Mouse (Mus musculus): ENCODE results near the gene Rexo1. TPM values are rescaled to one million over a fixed set of nuclear protein-coding genes. Genes with fewer than 3 reads are reported as not detected.

Rexo1 gene
- 59.5 and 61.4 TPM in 2 replicates for polyA plus RNA-seq (2012; rRNA removed)

GRCm38 (mm10) chr10:80561116-80561944 is at the start of gene Rexo1:
Rexo1 (minus strand) TSS chr10:80561560.

GRCm38 (mm10) chr10:80605721-80606120 is 44.4 kb upstream of the Rexo1 start, which contains the start of gene Gm49322:
Gm49322 (plus strand) TSS chr10:80606021.

GRCm38 (mm10) chr10:80602698-80603325 is 41.5 kb upstream of the Rexo1 start, which contains the start of the genes Scamp4 and Adat3:
Scamp4 (plus strand) TSS chr10:80602872.
Adat3 (plus strand) TSS chr10:80602880.

GRCm38 (mm10) chr10:80589879-80590854 is 28.8 kb upstream of the Rexo1 start, which contains the start of gene Abhd17a:
Abhd17a (minus strand) TSS chr10:80590341.

GRCm38 (mm10) chr10:80577195-80578130 is 16.1 kb upstream of the Rexo1 start, which contains the start of gene Klf16:
Klf16 (minus strand) TSS chr10:80577321.

GRCm38 (mm10) chr10:80538710-80539394 is 22.5 kb downstream of the Rexo1 start, which contains the start of gene Atp8b3:
Atp8b3 (minus strand) TSS chr10:80539124.

GRCm38 (mm10) chr10:80494732-80495131 is 66.6 kb downstream of the Rexo1 start, which contains the start of gene Onecut3:
Onecut3 (plus strand) TSS chr10:80494835.

Other genes starting within 250 kb of the Rexo1 start
- gene 2310011J03Rik, start 241.0 kb downstream of the Rexo1 start, polyA plus RNA-seq (2012; rRNA removed): 29.7 and 29.8 TPM in 2 replicates
- 4.5 and 6.3 TPM in 2 replicates for gene Pcsk4, start 232.1 kb downstream of the Rexo1 start, polyA plus RNA-seq (2012; rRNA removed)
- 2.2 and 3.2 TPM in 2 replicates for gene Reep6, start 231.6 kb downstream of the Rexo1 start, polyA plus RNA-seq (2012; rRNA removed)
- gene Adamtsl5, start 213.1 kb downstream of the Rexo1 start, polyA plus RNA-seq (2012; rRNA removed): 1.4 and 2.8 TPM in 2 replicates
- gene Plk5, start 205.1 kb downstream of the Rexo1 start, polyA plus RNA-seq (2012; rRNA removed): 2.6 and 2.9 TPM in 2 replicates
- gene Mex3d, start 173.9 kb downstream of the Rexo1 start, polyA plus RNA-seq (2012; rRNA removed): 86.4 and 98.5 TPM in 2 replicates
- 273 and 295 TPM in 2 replicates for gene Mbd3, start 162.0 kb downstream of the Rexo1 start, polyA plus RNA-seq (2012; rRNA removed)
- gene Uqcr11, start 154.7 kb downstream of the Rexo1 start, polyA plus RNA-seq (2012; rRNA removed): 870 and 900 TPM in 2 replicates
- 145 and 156 TPM in 2 replicates for gene Tcf3, start 127.9 kb downstream of the Rexo1 start, polyA plus RNA-seq (2012; rRNA removed)
- 4.1 and 6.6 TPM in 2 replicates for gene Onecut3, start 66.7 kb downstream of the Rexo1 start, polyA plus RNA-seq (2012; rRNA removed)
- 0.58 and 0.81 TPM in 2 replicates for gene Atp8b3, start 22.4 kb downstream of the Rexo1 start, polyA plus RNA-seq (2012; rRNA removed)
- 13.9 and 14.8 TPM in 2 replicates for gene Klf16, start 15.8 kb upstream of the Rexo1 start, polyA plus RNA-seq (2012; rRNA removed)
- 126 and 131 TPM in 2 replicates for gene Abhd17a, start 28.8 kb upstream of the Rexo1 start, polyA plus RNA-seq (2012; rRNA removed)
- 53.6 and 62.1 TPM in 2 replicates for gene Scamp4, start 41.3 kb upstream of the Rexo1 start, polyA plus RNA-seq (2012; rRNA removed)
- gene Adat3, start 41.3 kb upstream of the Rexo1 start, polyA plus RNA-seq (2012; rRNA removed): 11.3 and 11.5 TPM in 2 replicates
- gene Gm49322, start 44.5 kb upstream of the Rexo1 start, polyA plus RNA-seq (2012; rRNA removed): 4.7 TPM in 2 replicates
- gene Csnk1g2, start 61.3 kb upstream of the Rexo1 start, polyA plus RNA-seq (2012; rRNA removed): 203 and 212 TPM in 2 replicates
- 93.0 and 93.8 TPM in 2 replicates for gene Btbd2, start 95.5 kb upstream of the Rexo1 start, polyA plus RNA-seq (2012; rRNA removed)
- 87.9 and 92.8 TPM in 2 replicates for gene Mknk2, start 116.6 kb upstream of the Rexo1 start, polyA plus RNA-seq (2012; rRNA removed)
- gene Mob3a, start 140.4 kb upstream of the Rexo1 start, polyA plus RNA-seq (2012; rRNA removed): 34.5 and 37.2 TPM in 2 replicates
- gene Izumo4, start 140.6 kb upstream of the Rexo1 start, polyA plus RNA-seq (2012; rRNA removed): 66.3 and 70.4 TPM in 2 replicates
- gene Ap3d1, start 180.7 kb upstream of the Rexo1 start, polyA plus RNA-seq (2012; rRNA removed): 153 and 171 TPM in 2 replicates
- 46.3 and 56.0 TPM in 2 replicates for gene Dot1l, start 193.6 kb upstream of the Rexo1 start, polyA plus RNA-seq (2012; rRNA removed)
- 85.0 and 92.8 TPM in 2 replicates for gene Sf3a2, start 236.6 kb upstream of the Rexo1 start, polyA plus RNA-seq (2012; rRNA removed)
- 116 and 118 TPM in 2 replicates for gene Plekhj1, start 237.1 kb upstream of the Rexo1 start, polyA plus RNA-seq (2012; rRNA removed)
- 1.4 and 1.5 TPM in 2 replicates for gene Amh, start 243.7 kb upstream of the Rexo1 start, polyA plus RNA-seq (2012; rRNA removed)